Mouse (Mus musculus): Measurements from ENCODE around the gene Dysf.

- TF ChIP-seq POLR2A (IDR thresholded peaks at IDR 0.05; ENCODE audit: insufficient read depth, low read depth, low read length): no peak
- no peak for TF ChIP-seq EP300 (IDR thresholded peaks at IDR 0.05; ENCODE audit: insufficient read depth, low read depth, low read length)
- TF ChIP-seq CTCF (IDR thresholded peaks at IDR 0.05): no peak
Measured at GRCm38 (mm10) chr6:84128229-84128628, 119.8 kb downstream of the Dysf start.

Measured in heart, adult 2 months (tissue).